Mouse (Mus musculus): ENCODE data around the gene Gm31571.
"Not testable (repeated sequence)": the region's sequence is repeated elsewhere in the genome, so short reads cannot be mapped to it uniquely, and the experiment has no call there.

The Gm31571 gene

GRCm38 (mm10) chrY:22051253-22051652, at the start of gene Gm31571:
TSS of gene Gm31571 (minus strand) at chrY:22051353.
- not testable (repeated sequence) for DNase-seq
